Mouse (Mus musculus): ENCODE measurements at regions not wholly inside any gene's neighbourhood (a gene's known extent, or its start where the extent isn't known, plus 50 kb on each side); places are given as distances from the start of the nearest gene placed in this dataset.

DNA sequence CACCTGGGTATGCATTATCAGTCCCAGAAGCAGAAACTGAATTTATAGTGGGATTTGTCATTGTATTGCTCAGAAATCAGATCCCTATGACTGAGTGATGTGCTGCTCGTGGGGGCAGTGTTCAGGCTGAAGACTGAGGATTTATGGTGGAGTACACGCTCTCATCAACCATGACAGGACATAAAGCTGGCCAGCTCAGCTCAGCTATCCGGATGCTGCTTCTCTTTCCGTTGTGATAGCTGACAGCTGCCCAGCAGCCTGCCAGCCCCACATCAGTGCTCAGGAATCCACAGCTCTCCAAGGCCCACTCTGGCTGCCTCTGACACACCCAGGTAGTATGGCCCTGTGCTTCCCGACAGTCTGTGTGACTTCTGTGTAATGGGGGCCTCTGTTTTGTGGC is 130.4 kb upstream of the Gadl1 start:
- no peaks in the 10 kb centered on the region for H3K27me3 ChIP-seq (ENCODE audit: control insufficient read depth, insufficient read depth, low read length)
- no peak for ATAC-seq (ENCODE audit: insufficient number of reproducible peaks, insufficient read depth, low FRiP score, low read depth)
- H3K4me2 ChIP-seq (ENCODE audit: low read length) = no peak overlapping the region
- no peaks in the 10 kb centered on the region for H3K36me3 ChIP-seq (ENCODE audit: control insufficient read depth, insufficient read depth, low read length)
- H3K9ac ChIP-seq (ENCODE audit: low read length) = no peak overlapping the region
- H3K9me3 ChIP-seq (ENCODE audit: control insufficient read depth, low read length) = peaks cover 4% of the 10 kb centered on the region; the same call in 1 of the 2 replicates
- no peak overlapping the region; a peak in 1 of 4 replicates for H3K27ac ChIP-seq (replicated peaks in 1 of 2; ENCODE audit: control insufficient read depth in 1 of 2, insufficient read depth in 1 of 2, low read depth in 2 of 2, low read length in 2 of 2)
- H3K4me1 ChIP-seq (ENCODE audit: control insufficient read depth in 2 of 2, insufficient read depth in 2 of 2, low read length in 2 of 2) = peaks cover 6 to 9% of the 10 kb centered on the region in 2 experiments; a peak in 2 of 4 replicates
- no peak overlapping the region for H3K4me3 ChIP-seq (ENCODE audit: control insufficient read depth in 1 of 2, insufficient read depth in 1 of 2, low read depth in 1 of 2, low read length in 2 of 2)
- WGBS = 20% methylated on average over 5 of the region's 5 CpGs

DNA sequence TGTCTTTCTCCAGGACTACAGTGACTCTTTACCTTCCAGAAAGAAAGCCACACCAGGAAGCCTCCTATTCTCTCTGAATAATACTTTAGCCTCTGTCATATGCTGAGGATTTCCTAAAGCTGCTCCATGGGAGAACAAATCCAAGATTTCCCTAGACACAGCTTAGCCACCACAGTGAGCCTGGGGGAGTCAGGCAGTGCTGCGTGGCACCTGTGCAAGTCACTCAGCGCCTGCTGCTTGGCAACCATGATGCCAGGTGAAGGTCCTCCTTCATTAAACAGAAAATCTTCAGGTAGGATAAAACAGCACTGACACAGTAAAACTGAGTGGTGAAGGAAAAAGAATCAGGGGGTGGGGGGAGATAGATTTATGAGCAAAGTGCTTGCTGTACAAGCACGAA is 109.9 kb upstream of the Gadl1 start:
- 95% methylated on average over 3 of the region's 3 CpGs for WGBS

DNA sequence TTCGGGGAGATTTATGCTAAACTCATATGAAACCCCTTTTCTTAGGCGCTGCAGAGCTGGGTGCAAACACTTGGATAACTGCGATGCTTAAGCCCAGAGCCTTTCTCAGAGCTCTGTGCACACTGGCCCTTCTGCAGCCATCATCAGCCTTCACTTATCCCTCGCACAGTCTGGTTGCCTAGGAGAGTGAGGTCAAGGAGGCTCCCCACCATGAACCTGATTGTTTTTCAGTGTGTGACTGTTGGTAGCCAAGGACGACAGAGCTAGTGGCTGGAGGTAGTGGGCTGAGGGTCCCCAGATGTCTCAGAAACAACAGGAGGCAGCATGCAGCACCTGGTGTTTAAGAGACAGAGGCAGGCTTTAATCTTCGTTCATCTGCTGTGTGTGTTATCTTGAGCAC is 108.6 kb upstream of the Gadl1 start:
- Histone ChIP-seq H3K27me3 (ENCODE audit: control insufficient read depth, insufficient read depth, low read length) (no peaks in the 10 kb centered on the region), H3K9me3 (ENCODE audit: control insufficient read depth, low read length) (no peaks in the 10 kb centered on the region), H3K27ac (replicated peaks in 1 of 2; ENCODE audit: control insufficient read depth in 1 of 2, insufficient read depth in 1 of 2, low read depth in 2 of 2, low read length in 2 of 2) (no peak overlapping the region), H3K4me3 (ENCODE audit: control insufficient read depth in 1 of 2, insufficient read depth in 1 of 2, low read depth in 1 of 2, low read length in 2 of 2) (no peak overlapping the region), H3K36me3 (ENCODE audit: control insufficient read depth, insufficient read depth, low read length) (no peaks in the 10 kb centered on the region), H3K4me1 (ENCODE audit: control insufficient read depth in 2 of 2, insufficient read depth in 2 of 2, low read length in 2 of 2) (peaks cover 2 to 3% of the 10 kb centered on the region in 2 experiments; a peak in 2 of 4 replicates), H3K9ac (ENCODE audit: low read length) (no peak overlapping the region), H3K4me2 (ENCODE audit: low read length) (no peak overlapping the region)
- ATAC-seq (ENCODE audit: insufficient number of reproducible peaks, insufficient read depth, low FRiP score, low read depth) = no peak
- 45% methylated on average over 6 of the region's 6 CpGs for WGBS

More for the DNA sequence above, 109.9 kb upstream of the Gadl1 start:
- H3K4me1 ChIP-seq (ENCODE audit: control insufficient read depth in 2 of 2, insufficient read depth in 2 of 2, low read length in 2 of 2) = peaks cover 2 to 3% of the 10 kb centered on the region in 2 experiments; a peak in 2 of 4 replicates
- H3K27me3 ChIP-seq (ENCODE audit: control insufficient read depth, insufficient read depth, low read length) = no peaks in the 10 kb centered on the region
- no peaks in the 10 kb centered on the region for H3K36me3 ChIP-seq (ENCODE audit: control insufficient read depth, insufficient read depth, low read length)
- ATAC-seq (ENCODE audit: insufficient number of reproducible peaks, insufficient read depth, low FRiP score, low read depth) = no peak
- H3K9ac ChIP-seq (ENCODE audit: low read length) = no peak overlapping the region
- no peak overlapping the region for H3K27ac ChIP-seq (replicated peaks in 1 of 2; ENCODE audit: control insufficient read depth in 1 of 2, insufficient read depth in 1 of 2, low read depth in 2 of 2, low read length in 2 of 2)
- no peaks in the 10 kb centered on the region for H3K9me3 ChIP-seq (ENCODE audit: control insufficient read depth, low read length)
- no peak overlapping the region for H3K4me3 ChIP-seq (ENCODE audit: control insufficient read depth in 1 of 2, insufficient read depth in 1 of 2, low read depth in 1 of 2, low read length in 2 of 2)
- no peak overlapping the region for H3K4me2 ChIP-seq (ENCODE audit: low read length)

DNA sequence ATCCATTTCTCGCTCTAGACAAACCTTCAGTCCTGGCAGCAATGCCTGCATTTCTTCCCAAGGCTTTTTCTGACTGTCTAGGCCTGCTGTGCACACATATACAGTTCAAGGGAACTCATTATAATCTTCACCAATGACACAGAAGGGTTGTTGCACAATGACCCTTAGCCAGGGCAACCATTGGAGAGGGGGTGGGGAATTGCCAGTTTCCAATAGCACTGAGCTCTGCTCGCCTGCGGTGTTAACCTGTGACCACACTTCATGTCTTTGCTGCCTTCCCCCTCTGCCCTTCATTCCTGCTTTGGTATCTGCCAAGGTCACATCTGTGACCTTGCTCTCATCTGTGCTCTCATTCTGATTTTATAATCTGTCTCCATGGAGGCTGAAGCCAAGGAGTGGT is 106.2 kb upstream of the Gadl1 start:
- no peak overlapping the region for H3K4me3 ChIP-seq (ENCODE audit: control insufficient read depth in 1 of 2, insufficient read depth in 1 of 2, low read depth in 1 of 2, low read length in 2 of 2)
- H3K4me2 ChIP-seq (ENCODE audit: low read length) = no peak overlapping the region
- no peaks in the 10 kb centered on the region for H3K27me3 ChIP-seq (ENCODE audit: control insufficient read depth, insufficient read depth, low read length)
- H3K9ac ChIP-seq (ENCODE audit: low read length) = no peak overlapping the region
- WGBS = 81% methylated on average over 3 of the region's 3 CpGs
- no peak for ATAC-seq (ENCODE audit: insufficient number of reproducible peaks, insufficient read depth, low FRiP score, low read depth)
- H3K36me3 ChIP-seq (ENCODE audit: control insufficient read depth, insufficient read depth, low read length) = no peaks in the 10 kb centered on the region
- H3K27ac ChIP-seq (replicated peaks in 1 of 2; ENCODE audit: control insufficient read depth in 1 of 2, insufficient read depth in 1 of 2, low read depth in 2 of 2, low read length in 2 of 2) = no peak overlapping the region
- no peaks in the 10 kb centered on the region for H3K4me1 ChIP-seq (ENCODE audit: control insufficient read depth in 2 of 2, insufficient read depth in 2 of 2, low read length in 2 of 2)
- no peaks in the 10 kb centered on the region for H3K9me3 ChIP-seq (ENCODE audit: control insufficient read depth, low read length)

DNA sequence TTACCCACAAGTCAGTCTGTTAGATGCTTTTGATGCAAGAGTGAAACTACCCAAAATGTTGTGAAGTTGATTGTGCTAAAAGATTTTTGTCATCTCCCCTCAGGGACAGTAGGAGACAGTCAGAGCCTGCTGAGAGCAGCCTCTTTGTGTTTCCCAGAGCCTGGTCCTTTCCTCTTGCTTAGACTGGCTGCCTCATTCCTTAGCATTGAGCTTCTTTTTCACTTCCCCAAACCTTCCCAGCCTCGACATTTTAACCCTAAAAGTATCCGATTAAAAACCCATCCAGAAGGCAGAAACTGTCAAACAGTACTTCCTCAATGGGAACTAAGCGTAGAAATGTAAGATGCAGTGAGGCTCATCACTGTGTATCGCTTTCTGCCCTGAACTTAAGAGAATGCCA is 104.0 kb upstream of the Gadl1 start:
- H3K4me2 ChIP-seq (ENCODE audit: low read length) = no peak overlapping the region
- no peak overlapping the region for H3K4me3 ChIP-seq (ENCODE audit: control insufficient read depth in 1 of 2, insufficient read depth in 1 of 2, low read depth in 1 of 2, low read length in 2 of 2)
- WGBS = 55% methylated on average over 4 of the region's 4 CpGs
- H3K36me3 ChIP-seq (ENCODE audit: control insufficient read depth, insufficient read depth, low read length) = no peaks in the 10 kb centered on the region
- H3K27me3 ChIP-seq (ENCODE audit: control insufficient read depth, insufficient read depth, low read length) = no peaks in the 10 kb centered on the region
- no peaks in the 10 kb centered on the region for H3K4me1 ChIP-seq (ENCODE audit: control insufficient read depth in 2 of 2, insufficient read depth in 2 of 2, low read length in 2 of 2)
- no peaks in the 10 kb centered on the region for H3K9me3 ChIP-seq (ENCODE audit: control insufficient read depth, low read length)
- no peak overlapping the region for H3K9ac ChIP-seq (ENCODE audit: low read length)
- no peak for ATAC-seq (ENCODE audit: insufficient number of reproducible peaks, insufficient read depth, low FRiP score, low read depth)
- H3K27ac ChIP-seq (replicated peaks in 1 of 2; ENCODE audit: control insufficient read depth in 1 of 2, insufficient read depth in 1 of 2, low read depth in 2 of 2, low read length in 2 of 2) = no peak overlapping the region

DNA sequence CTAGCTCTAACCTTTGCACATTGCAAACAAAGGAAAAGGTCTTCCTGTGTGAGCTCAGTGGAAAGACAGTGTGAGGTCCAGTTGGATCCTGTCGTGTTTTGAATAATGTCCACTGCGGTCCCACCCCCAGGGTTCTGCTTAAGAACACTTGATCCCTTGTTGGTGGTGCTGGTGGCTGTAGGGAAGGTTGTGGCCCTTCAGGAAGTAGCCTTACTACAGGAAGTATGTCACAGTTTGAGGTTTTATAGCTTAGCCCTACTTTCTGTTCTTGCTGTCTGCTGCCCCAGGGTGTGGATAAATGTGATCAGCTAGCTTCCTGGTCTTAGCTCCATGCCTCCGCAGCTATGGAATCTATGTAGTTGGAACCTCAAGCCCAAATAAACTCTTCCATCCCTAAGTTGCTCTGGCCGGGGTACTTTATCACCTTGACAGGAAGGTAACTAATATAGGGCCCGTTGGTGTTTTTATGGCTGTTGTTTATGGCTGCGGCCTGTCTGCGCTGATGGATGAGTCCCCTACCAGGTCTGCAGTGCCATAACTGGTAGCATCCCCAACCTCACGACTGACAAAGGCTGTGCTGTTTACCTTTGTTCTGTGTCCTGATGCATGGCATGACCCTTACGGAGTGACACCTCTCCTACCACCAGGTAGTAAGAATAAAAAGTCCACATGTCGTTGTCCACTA is 103.1 kb upstream of the Gadl1 start:
- H3K4me1 ChIP-seq (ENCODE audit: control insufficient read depth in 2 of 2, insufficient read depth in 2 of 2, low read length in 2 of 2) = no peaks in the 10 kb centered on the region
- H3K27me3 ChIP-seq (ENCODE audit: control insufficient read depth, insufficient read depth, low read length) = no peaks in the 10 kb centered on the region
- H3K36me3 ChIP-seq (ENCODE audit: control insufficient read depth, insufficient read depth, low read length) = no peaks in the 10 kb centered on the region
- H3K4me2 ChIP-seq (ENCODE audit: low read length) = no peak overlapping the region
- 76% methylated on average over 10 of the region's 10 CpGs for WGBS
- no peak overlapping the region for H3K27ac ChIP-seq (replicated peaks in 1 of 2; ENCODE audit: control insufficient read depth in 1 of 2, insufficient read depth in 1 of 2, low read depth in 2 of 2, low read length in 2 of 2)
- H3K4me3 ChIP-seq (ENCODE audit: control insufficient read depth in 1 of 2, insufficient read depth in 1 of 2, low read depth in 1 of 2, low read length in 2 of 2) = no peak overlapping the region
- H3K9me3 ChIP-seq (ENCODE audit: control insufficient read depth, low read length) = no peaks in the 10 kb centered on the region
- no peak overlapping the region for H3K9ac ChIP-seq (ENCODE audit: low read length)
- no peak for ATAC-seq (ENCODE audit: insufficient number of reproducible peaks, insufficient read depth, low FRiP score, low read depth)

DNA sequence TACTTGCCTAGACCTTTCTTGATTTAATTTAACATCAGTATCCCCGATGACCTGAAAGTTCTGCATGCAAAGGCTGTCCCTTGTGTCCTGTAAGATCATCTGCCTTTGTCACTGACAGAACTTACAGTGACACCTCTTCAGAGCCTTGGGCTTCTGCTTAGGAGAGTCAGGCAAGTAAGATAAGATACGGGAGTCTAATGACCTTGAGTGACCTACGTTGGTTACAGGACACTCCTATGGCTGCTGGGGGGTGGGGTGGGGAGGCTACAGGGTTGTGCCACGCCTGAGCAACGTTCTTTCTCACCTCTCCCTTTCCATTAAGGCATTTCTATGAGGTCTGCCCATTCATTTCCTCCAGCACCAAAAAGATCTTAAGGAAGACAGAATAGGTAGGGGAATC is 69.1 kb upstream of the Gadl1 start:
- Histone ChIP-seq H3K36me3 (ENCODE audit: control insufficient read depth, insufficient read depth, low read length) (no peaks in the 10 kb centered on the region), H3K4me1 (ENCODE audit: control insufficient read depth in 2 of 2, insufficient read depth in 2 of 2, low read length in 2 of 2) (peaks cover 10 to 13% of the 10 kb centered on the region in 2 experiments), H3K4me2 (ENCODE audit: low read length) (no peak overlapping the region), H3K9me3 (ENCODE audit: control insufficient read depth, low read length) (no peaks in the 10 kb centered on the region), H3K9ac (ENCODE audit: low read length) (no peak overlapping the region), H3K4me3 (ENCODE audit: control insufficient read depth in 1 of 2, insufficient read depth in 1 of 2, low read depth in 1 of 2, low read length in 2 of 2) (no peak overlapping the region), H3K27me3 (ENCODE audit: control insufficient read depth, insufficient read depth, low read length) (no peaks in the 10 kb centered on the region), H3K27ac (replicated peaks in 1 of 2; ENCODE audit: control insufficient read depth in 1 of 2, insufficient read depth in 1 of 2, low read depth in 2 of 2, low read length in 2 of 2) (no peak overlapping the region)
- 17% methylated on average over 5 of the region's 5 CpGs for WGBS
- ATAC-seq (ENCODE audit: insufficient number of reproducible peaks, insufficient read depth, low FRiP score, low read depth) = no peak; the same call in 1 of the 2 replicates

DNA sequence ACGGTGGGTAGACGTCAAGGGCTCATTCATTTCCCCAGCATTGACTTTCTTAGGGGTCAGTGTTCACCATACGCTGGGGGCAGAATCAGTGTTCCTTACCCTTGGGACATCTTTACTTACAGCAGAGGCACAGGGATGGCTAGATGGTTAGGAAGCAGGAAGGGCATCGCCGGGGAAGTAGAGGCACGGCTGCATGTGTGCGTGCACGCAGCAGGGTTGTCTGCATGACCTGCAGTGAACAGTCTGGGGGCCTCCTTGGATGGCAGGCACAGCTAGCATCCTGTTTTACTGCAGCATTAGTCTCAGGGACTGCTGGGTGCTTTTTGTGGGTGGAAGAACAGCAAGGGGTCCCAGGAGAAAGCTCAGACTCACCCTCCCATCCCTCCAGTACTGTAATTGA is 68.5 kb upstream of the Gadl1 start:
- ATAC-seq (ENCODE audit: insufficient number of reproducible peaks, insufficient read depth, low FRiP score, low read depth) = no peak
- H3K36me3 ChIP-seq (ENCODE audit: control insufficient read depth, insufficient read depth, low read length) = no peaks in the 10 kb centered on the region
- H3K27ac ChIP-seq (replicated peaks in 1 of 2; ENCODE audit: control insufficient read depth in 1 of 2, insufficient read depth in 1 of 2, low read depth in 2 of 2, low read length in 2 of 2) = no peak overlapping the region
- H3K27me3 ChIP-seq (ENCODE audit: control insufficient read depth, insufficient read depth, low read length) = no peaks in the 10 kb centered on the region
- H3K4me1 ChIP-seq (ENCODE audit: control insufficient read depth in 2 of 2, insufficient read depth in 2 of 2, low read length in 2 of 2) = peaks cover 10 to 13% of the 10 kb centered on the region in 2 experiments
- WGBS = 79% methylated on average over 8 of the region's 8 CpGs
- H3K9ac ChIP-seq (ENCODE audit: low read length) = no peak overlapping the region
- H3K4me2 ChIP-seq (ENCODE audit: low read length) = no peak overlapping the region
- H3K4me3 ChIP-seq (ENCODE audit: control insufficient read depth in 1 of 2, insufficient read depth in 1 of 2, low read depth in 1 of 2, low read length in 2 of 2) = no peak overlapping the region
- H3K9me3 ChIP-seq (ENCODE audit: control insufficient read depth, low read length) = no peaks in the 10 kb centered on the region

Data from heart, embryonic 14.5 days (tissue).